Mouse (Mus musculus) thymus, adult 2 months (tissue): ENCODE results near the gene Ptpn6. TPM values are rescaled to one million over a fixed set of nuclear protein-coding genes. Genes with fewer than 3 reads are reported as not detected.
A peak's percentile ranks its signal among the peaks of the same experiment; 100 is the strongest.

Experiments used
- DNase-seq: peaks from one replicate; pipeline ENCODE4 v3.0.0; 2021
- H3K27ac ChIP-seq: fragments of 200-500 bp; 2 replicates; pipeline ENCODE4 v1.5.1; 2012; ENCODE audit warnings: low read length, control low read depth; ENCODE audit not compliant: control insufficient read depth, insufficient read depth
- H3K27me3 ChIP-seq: fragments of 200-500 bp; 2 replicates; pipeline ENCODE4 v1.6.1; 2012; ENCODE audit warnings: mild to moderate bottlenecking, low read length, moderate library complexity, mixed read lengths; ENCODE audit not compliant: control insufficient read depth, insufficient read depth
- H3K36me3 ChIP-seq: fragments of 200-500 bp; 2 replicates; pipeline ENCODE4 v1.6.1; 2012; ENCODE audit warnings: mild to moderate bottlenecking, low read length, moderate library complexity; ENCODE audit not compliant: control insufficient read depth, insufficient read depth
- H3K4me1 ChIP-seq: fragments of 200-500 bp; replicated peaks from 2 replicates; pipeline ENCODE4 v1.6.1; 2012; ENCODE audit warnings: low read length; ENCODE audit not compliant: control insufficient read depth, insufficient read depth
- H3K4me3 ChIP-seq: fragments of 200-500 bp; 2 replicates; pipeline ENCODE4 v1.5.1; 2012; ENCODE audit warnings: mild to moderate bottlenecking, low read length, control low read depth, moderate library complexity; ENCODE audit not compliant: control insufficient read depth, insufficient read depth
- CTCF ChIP-seq: fragments of 200-500 bp; IDR thresholded peaks from 2 replicates; pipeline ENCODE4 v1.5.1; 2012; ENCODE audit warnings: mild to moderate bottlenecking, control low read depth, low read length, moderate library complexity, borderline replicate concordance; ENCODE audit not compliant: control insufficient read depth, poor library complexity, insufficient read depth; ENCODE audit errors: extremely low read depth
- POLR2A ChIP-seq: fragments of 200-500 bp; IDR thresholded peaks from 2 replicates; pipeline ENCODE4 v1.6.1; 2012; ENCODE audit warnings: mild to moderate bottlenecking, low read length, control low read depth, moderate library complexity; ENCODE audit not compliant: control insufficient read depth, poor library complexity, insufficient read depth; ENCODE audit errors: extremely low read depth
- WGBS: fragments of 180-500 bp; shearing (Covaris S2); methylation state at CpG from one replicate; pipeline ENCODE4 v1.1.7; 2018; 5-methylcytosine and 5-hydroxymethylcytosine counted together
- polyA plus RNA-seq: library from polyadenylated mRNA; depleted of rRNA; stranded (reverse); fragments of >200 nt; gene quantifications from 2 replicates; pipeline ENCODE4 v1.2.3, GENCODE M21; 2012

Gene Ptpn6
- polyA plus RNA-seq, 1 experiment = 210 TPM

DNA sequence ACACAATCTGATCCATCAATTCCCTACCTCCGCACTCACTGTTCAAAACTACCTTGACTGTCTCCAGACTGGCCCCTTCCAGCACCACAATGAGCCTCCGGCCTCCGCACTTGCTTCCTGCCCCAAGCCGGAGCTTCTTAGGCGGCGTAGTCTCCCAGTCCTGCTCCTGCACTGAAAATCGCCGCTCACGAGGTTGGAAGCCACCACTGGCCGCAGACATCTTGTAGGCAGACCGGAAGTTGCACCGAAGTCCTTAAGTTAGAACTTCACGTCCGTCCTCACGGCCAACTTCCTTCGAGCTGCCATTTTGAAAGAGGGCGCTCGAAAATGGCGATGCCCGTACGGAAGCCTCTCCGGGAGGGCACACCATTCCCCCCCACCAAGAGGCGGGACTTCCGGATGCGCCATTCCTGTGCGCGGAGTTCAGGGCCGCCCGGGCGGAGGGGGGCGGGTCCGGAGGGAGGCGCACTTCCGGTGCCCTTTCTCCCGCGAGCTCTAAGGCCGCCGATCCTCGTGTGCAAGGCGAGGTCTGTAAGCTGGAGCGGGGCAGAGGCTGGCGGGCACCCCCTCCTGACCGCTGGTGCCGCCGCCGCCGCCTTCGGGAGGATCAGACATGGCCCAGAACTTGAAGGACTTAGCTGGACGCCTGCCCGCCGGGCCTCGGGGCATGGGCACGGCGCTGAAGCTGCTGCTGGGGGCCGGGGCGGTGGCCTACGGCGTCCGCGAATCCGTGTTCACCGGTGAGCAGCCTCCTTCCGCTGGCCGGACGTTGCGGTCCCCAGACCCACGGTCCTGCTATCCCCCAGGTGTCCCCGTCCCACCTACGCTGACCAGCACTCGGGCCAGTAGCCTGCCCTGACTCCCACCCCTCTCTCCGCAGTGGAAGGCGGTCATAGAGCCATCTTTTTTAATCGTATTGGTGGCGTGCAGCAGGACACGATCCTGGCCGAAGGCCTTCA, 26.4 kb downstream of the Ptpn6 start, which contains the start of the genes Emg1 and Phb2:
Gene Emg1, minus strand, starts transcription at position 355 of the 959 bp plus-strand sequence.
Gene Phb2, plus strand, starts transcription at position 513 of the 959 bp plus-strand sequence.
- 1% methylated on average over 76 of the region's 76 CpGs for WGBS
- Histone ChIP-seq H3K4me1 (peaks cover 15% of the 10 kb centered on the region), H3K4me3 (peak within 1 kb of the TSS; percentile 99), H3K27ac (peak within 1 kb of the TSS; percentile 72), H3K27me3 (no peaks in the 10 kb centered on the region), H3K36me3 (peaks cover 21% of the 10 kb centered on the region)
- peak; percentile 98 for DNase-seq
- TF ChIP-seq CTCF = peak; percentile 55; the same call in 1 of the 2 replicates
- peak; percentile 79; the same call in 1 of the 2 replicates for TF ChIP-seq POLR2A

DNA sequence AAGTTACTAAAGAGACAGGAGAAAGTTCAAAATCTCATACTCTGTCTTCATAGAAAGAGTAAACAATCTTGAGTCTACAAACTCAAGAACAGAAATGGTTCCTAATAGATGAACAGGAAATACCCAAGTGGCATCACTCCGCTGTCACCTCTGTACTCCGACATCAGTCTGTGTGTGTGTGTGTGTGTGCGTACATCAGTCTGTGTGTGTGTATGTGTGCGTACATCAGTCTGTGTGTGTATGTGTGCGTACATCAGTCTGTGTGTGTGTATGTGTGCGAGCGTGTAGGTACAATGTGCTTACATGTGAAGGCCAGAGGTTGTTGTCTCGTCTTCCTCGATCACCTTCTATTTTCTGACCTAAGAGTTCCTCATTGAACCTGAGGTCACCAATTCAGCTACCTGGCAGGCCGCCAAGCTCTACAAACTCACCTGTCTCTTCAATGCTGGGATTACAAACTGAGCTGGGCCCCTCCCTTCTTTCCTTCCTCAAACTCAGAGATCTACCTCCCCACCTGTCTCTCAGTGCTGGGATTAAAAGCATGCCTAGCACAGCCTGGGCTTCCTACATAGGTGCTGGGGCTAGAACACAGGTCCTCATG, 30.1 kb downstream of the Ptpn6 start:
- no peak overlapping the region for H3K4me3 ChIP-seq
- TF ChIP-seq POLR2A (no peak), CTCF (no peak)
- peaks cover 11% of the 10 kb centered on the region for H3K4me1 ChIP-seq
- no peak overlapping the region for H3K27ac ChIP-seq
- H3K36me3 ChIP-seq = peaks cover 33% of the 10 kb centered on the region
- DNase-seq = no peak
- 98% methylated on average over 10 of the region's 10 CpGs for WGBS
- H3K27me3 ChIP-seq = no peaks in the 10 kb centered on the region

DNA sequence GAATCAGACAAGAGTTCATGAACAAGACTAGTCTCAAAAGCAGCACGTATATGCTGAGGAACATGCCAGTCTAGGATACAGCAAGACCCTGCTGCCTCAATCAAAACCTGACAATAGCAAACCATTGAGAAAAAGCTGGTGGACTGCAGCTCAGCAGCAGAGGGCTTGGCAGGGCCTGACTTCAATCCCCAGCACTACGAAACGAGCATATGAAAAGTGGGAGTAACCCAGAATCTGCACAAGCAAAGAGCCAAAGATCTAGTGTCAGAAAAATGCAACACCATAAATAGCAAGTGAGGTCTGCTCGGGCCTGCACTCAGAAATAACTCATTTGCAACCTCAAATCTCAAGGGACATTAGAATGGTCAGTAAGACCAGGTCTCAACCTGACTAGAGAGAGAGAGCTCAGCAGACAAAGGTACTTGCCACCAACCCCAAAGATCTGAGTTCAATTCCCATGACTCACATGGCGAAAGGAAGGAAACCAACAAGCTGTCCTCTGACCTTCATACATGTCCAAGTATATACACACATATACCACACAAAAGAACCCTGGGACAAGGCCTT, 32.4 kb downstream of the Ptpn6 start:
- Histone ChIP-seq H3K4me1 (peaks cover 4% of the 10 kb centered on the region), H3K36me3 (peaks cover 49% of the 10 kb centered on the region), H3K27ac (no peak overlapping the region), H3K27me3 (no peaks in the 10 kb centered on the region), H3K4me3 (no peak overlapping the region)
- DNase-seq = no peak
- TF ChIP-seq POLR2A (no peak), CTCF (no peak)
- 93% methylated on average over 5 of the region's 5 CpGs for WGBS

DNA sequence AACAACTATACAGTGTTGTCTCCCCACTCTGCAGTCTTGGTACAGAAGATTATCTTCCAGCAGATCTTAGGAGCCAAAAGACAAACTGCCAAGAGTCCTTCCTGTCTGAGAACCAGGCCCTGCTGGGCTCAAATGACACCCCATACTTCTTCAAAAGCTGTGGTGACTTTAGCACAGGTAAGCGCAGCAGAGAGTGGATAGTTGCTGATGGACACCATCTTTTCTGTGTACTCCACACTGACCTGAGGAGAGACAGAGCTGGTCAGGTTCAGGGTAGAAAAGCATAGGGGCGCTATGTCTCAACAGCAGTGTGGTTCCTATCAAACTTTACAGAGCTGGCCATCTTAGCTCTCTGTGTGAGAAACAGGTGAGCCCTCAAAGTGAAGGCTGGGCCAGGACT, 34.1 kb downstream of the Ptpn6 start:
- no peaks in the 10 kb centered on the region; the same call in 1 of the 2 replicates for H3K4me1 ChIP-seq
- TF ChIP-seq CTCF (no peak), POLR2A (no peak)

DNA sequence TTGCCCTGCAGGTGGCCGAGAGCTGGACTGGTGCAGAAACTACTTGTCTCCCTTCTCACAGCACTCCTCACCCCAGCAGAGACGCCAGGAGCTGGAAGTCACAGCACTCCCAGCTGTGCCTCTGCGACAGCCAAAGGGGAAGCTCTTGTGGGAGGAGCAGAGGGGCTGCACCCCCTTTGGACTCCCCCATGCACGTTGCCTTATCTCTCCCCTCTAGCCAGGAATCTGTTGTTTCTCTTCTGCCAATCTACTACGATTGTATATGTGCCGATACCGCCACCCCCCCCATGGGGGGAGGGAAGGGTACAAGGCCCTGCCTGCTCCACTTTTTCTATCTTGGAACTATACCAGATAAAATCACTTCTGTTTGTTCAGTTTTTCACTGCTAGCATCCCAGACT, 34.7 kb downstream of the Ptpn6 start:
- peaks cover 49% of the 10 kb centered on the region for H3K36me3 ChIP-seq

More for the DNA sequence above, 34.1 kb downstream of the Ptpn6 start:
- 96% methylated on average over 2 of the region's 2 CpGs for WGBS
- H3K27me3 ChIP-seq = no peaks in the 10 kb centered on the region
- no peak for DNase-seq
- no peak overlapping the region for H3K4me3 ChIP-seq
- H3K27ac ChIP-seq = no peak overlapping the region
- peaks cover 49% of the 10 kb centered on the region for H3K36me3 ChIP-seq

DNA sequence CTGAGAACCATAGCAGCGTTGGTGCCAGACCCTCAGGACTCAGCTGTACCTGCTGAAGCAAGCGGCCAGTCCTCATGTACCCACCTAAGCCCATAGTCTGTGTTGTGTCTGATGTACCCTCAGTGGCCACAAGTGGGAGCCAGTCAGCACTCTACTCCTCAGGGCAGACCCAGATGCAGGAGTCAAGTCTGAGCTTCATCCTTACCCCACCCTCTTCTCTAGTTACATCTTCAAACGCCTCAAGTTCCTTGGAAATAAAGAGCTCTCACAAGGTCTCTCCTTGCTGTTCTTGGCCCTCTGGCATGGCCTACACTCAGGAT, 35.8 kb downstream of the Ptpn6 start:
- DNase-seq = peak; percentile 87
- H3K36me3 ChIP-seq = peaks cover 47% of the 10 kb centered on the region
- TF ChIP-seq POLR2A (no peak), CTCF (peak; percentile 80; the same call in 1 of the 2 replicates)
- no peak overlapping the region for H3K27ac ChIP-seq
- no peaks in the 10 kb centered on the region for H3K4me1 ChIP-seq
- H3K4me3 ChIP-seq = no peak overlapping the region
- no peaks in the 10 kb centered on the region for H3K27me3 ChIP-seq
- 63% methylated on average over 3 of the region's 3 CpGs for WGBS

More for the DNA sequence above, 34.7 kb downstream of the Ptpn6 start:
- TF ChIP-seq POLR2A (no peak), CTCF (no peak)
- H3K4me3 ChIP-seq = no peak overlapping the region
- H3K4me1 ChIP-seq = no peaks in the 10 kb centered on the region; the same call in 1 of the 2 replicates
- no peaks in the 10 kb centered on the region for H3K27me3 ChIP-seq
- DNase-seq = no peak
- no peak overlapping the region for H3K27ac ChIP-seq
- 90% methylated on average over 7 of the region's 7 CpGs for WGBS
